Mouse (Mus musculus): ENCODE measurements around the gene Mrnip. TPM values are rescaled to one million over a fixed set of nuclear protein-coding genes. Genes with fewer than 3 reads are reported as not detected.

The Mrnip gene
- total and polyA plus RNA-seq, 2 experiments from 2014 or later, result 34.0 to 40.8 TPM

GRCm38 (mm10) chr11:50210505-50211151, 36.4 kb downstream of the Mrnip start, which contains the start of the genes Sqstm1 and Mgat4b:
Gene Sqstm1, minus strand, starts transcription at chr11:50210827.
Gene Mgat4b, plus strand, starts transcription at chr11:50210890.
- TF ChIP-seq CTCF (IDR thresholded peaks at IDR 0.05; ENCODE audit: low read depth), result peak; percentile 23; the same call in 1 of the 2 replicates
- H3K36me3 ChIP-seq (ENCODE audit: insufficient read depth, low read length), result peaks cover 23% of the 10 kb centered on the region
- H3K9me3 ChIP-seq (ENCODE audit: low read length), result no peaks in the 10 kb centered on the region
- peak within 1 kb of the TSS; percentile 81 for H3K4me3 ChIP-seq (ENCODE audit: low read length)
- peaks cover 16% of the 10 kb centered on the region; the same call in 1 of the 2 replicates for H3K4me1 ChIP-seq (ENCODE audit: insufficient read depth, low read length)
- H3K27ac ChIP-seq, result peak within 1 kb of the TSS; percentile 99
- H3K9ac ChIP-seq (replicated peaks; ENCODE audit: low read length), result peak within 1 kb of the TSS; percentile 95
- DNase-seq (ENCODE audit: low spot score) (peak; percentile 91), ATAC-seq (peak; percentile 72)
- WGBS, result under 1% methylated on average over 47 of the region's 48 CpGs
- H3K27me3 ChIP-seq (ENCODE audit: insufficient read depth, low read length), result no peaks in the 10 kb centered on the region
- H3K4me2 ChIP-seq (ENCODE audit: low read depth, low read length), result peak within 1 kb of the TSS; percentile 66

- Histone ChIP-seq H3K27me3 (ENCODE audit: insufficient read depth, low read length) (no peaks in the 10 kb centered on the region), H3K9ac (replicated peaks; ENCODE audit: low read length) (no peak overlapping the region), H3K9me3 (ENCODE audit: low read length) (no peaks in the 10 kb centered on the region), H3K4me1 (ENCODE audit: insufficient read depth, low read length) (peaks cover 18% of the 10 kb centered on the region; the same call in 1 of the 2 replicates), H3K36me3 (ENCODE audit: insufficient read depth, low read length) (peaks cover 14% of the 10 kb centered on the region), H3K27ac (peak overlapping the region; percentile 99), H3K4me2 (ENCODE audit: low read depth, low read length) (peak overlapping the region; percentile 66), H3K4me3 (ENCODE audit: low read length) (peak overlapping the region; percentile 81; the same call in 1 of the 2 replicates)
- TF ChIP-seq CTCF (IDR thresholded peaks at IDR 0.05; ENCODE audit: low read depth), result no peak
- ATAC-seq, result no peak
- DNase-seq (ENCODE audit: low spot score), result no peak
- 83% methylated on average over 3 of the region's 3 CpGs for WGBS
Observed at GRCm38 (mm10) chr11:50211322-50212059, 37.2 kb downstream of the Mrnip start.

GRCm38 (mm10) chr11:50212060-50212739, 38.0 kb downstream of the Mrnip start:
- Histone ChIP-seq H3K27ac (0 out of 2 replicates have a peak overlapping the region, but pooled peaks have one; percentile 11), H3K4me2 (ENCODE audit: low read depth, low read length) (no peak overlapping the region), H3K4me1 (ENCODE audit: insufficient read depth, low read length) (peaks cover 18% of the 10 kb centered on the region; the same call in 1 of the 2 replicates), H3K9ac (replicated peaks; ENCODE audit: low read length) (no peak overlapping the region), H3K9me3 (ENCODE audit: low read length) (no peaks in the 10 kb centered on the region), H3K36me3 (ENCODE audit: insufficient read depth, low read length) (peaks cover 7% of the 10 kb centered on the region), H3K27me3 (ENCODE audit: insufficient read depth, low read length) (no peaks in the 10 kb centered on the region), H3K4me3 (ENCODE audit: low read length) (no peak overlapping the region)
- no peak for ATAC-seq
- no peak for DNase-seq (ENCODE audit: low spot score)
- TF ChIP-seq CTCF (IDR thresholded peaks at IDR 0.05; ENCODE audit: low read depth), result no peak
- 75% methylated on average over 3 of the region's 3 CpGs for WGBS

- Histone ChIP-seq H3K9ac (replicated peaks; ENCODE audit: low read length) (no peak overlapping the region), H3K27ac (0 out of 2 replicates have a peak overlapping the region, but pooled peaks have one; percentile 11), H3K27me3 (ENCODE audit: insufficient read depth, low read length) (no peaks in the 10 kb centered on the region), H3K4me2 (ENCODE audit: low read depth, low read length) (0 out of 2 replicates have a peak overlapping the region, but pooled peaks have one; percentile 18), H3K4me1 (ENCODE audit: insufficient read depth, low read length) (peaks cover 18% of the 10 kb centered on the region; the same call in 1 of the 2 replicates), H3K36me3 (ENCODE audit: insufficient read depth, low read length) (no peaks in the 10 kb centered on the region), H3K9me3 (ENCODE audit: low read length) (no peaks in the 10 kb centered on the region), H3K4me3 (ENCODE audit: low read length) (no peak overlapping the region)
- DNase-seq (ENCODE audit: low spot score) (peak; percentile 51), ATAC-seq (no peak)
- WGBS, result 60% methylated on average over 11 of the region's 11 CpGs
- no peak for TF ChIP-seq CTCF (IDR thresholded peaks at IDR 0.05; ENCODE audit: low read depth)
Observed at GRCm38 (mm10) chr11:50212848-50213758, 38.9 kb downstream of the Mrnip start.

GRCm38 (mm10) chr11:50214631-50215030, 40.4 kb downstream of the Mrnip start:
- Histone ChIP-seq H3K27ac (no peak overlapping the region), H3K9ac (replicated peaks; ENCODE audit: low read length) (no peak overlapping the region), H3K4me3 (ENCODE audit: low read length) (no peak overlapping the region), H3K4me1 (ENCODE audit: insufficient read depth, low read length) (peaks cover 10% of the 10 kb centered on the region; the same call in 1 of the 2 replicates), H3K27me3 (ENCODE audit: insufficient read depth, low read length) (no peaks in the 10 kb centered on the region), H3K4me2 (ENCODE audit: low read depth, low read length) (no peak overlapping the region), H3K9me3 (ENCODE audit: low read length) (no peaks in the 10 kb centered on the region), H3K36me3 (ENCODE audit: insufficient read depth, low read length) (no peaks in the 10 kb centered on the region)
- DNase-seq (ENCODE audit: low spot score) (no peak), ATAC-seq (no peak)
- WGBS, result 92% methylated on average over 6 of the region's 6 CpGs
- 0 out of 2 replicates have a peak, but pooled peaks have one; percentile 8 for TF ChIP-seq CTCF (IDR thresholded peaks at IDR 0.05; ENCODE audit: low read depth)
